Mouse (Mus musculus) heart, postnatal 25 days (tissue): ENCODE data around the gene Gm20388. TPM values are rescaled to one million over a fixed set of nuclear protein-coding genes. Genes with fewer than 3 reads are reported as not detected.
"Not testable (repeated sequence)": the region's sequence is repeated elsewhere in the genome, so short reads cannot be mapped to it uniquely, and the experiment has no call there.

ENCODE experiments used
- DNase-seq: peaks from one replicate; pipeline ENCODE4 v3.0.0; 2022; ENCODE audit warnings: low spot score
- intact Hi-C: fragments of 180-260 bp; cut with DNase I; formaldehyde crosslinking; loops from one replicate; pipeline ENCODE4 v1.15.1; 2025
- total RNA-seq, 2 experiments: library from RNA; stranded (reverse); gene quantifications; 2 replicates each; pipeline ENCODE4 v1.2.3; 2021

The Gm20388 gene
- total RNA-seq, 2 experiments from 2014 or later: 2.7 TPM; not detected in 1

- intact Hi-C loops: no loop called here
- DNase-seq: no peak
Measured at GRCm38 (mm10) chr8:123248596-123248995, 3338.0 kb downstream of the Gm20388 start.

GRCm38 (mm10) chr8:123250940-123251339 is 3340.3 kb downstream of the Gm20388 start:
- DNase-seq: no peak
- intact Hi-C loops: loop anchor here (5.0 kb wide), 1 partner anchor 39 kb away; the partner anchor contains the start of genes Chmp1a and Spata33

- DNase-seq: no peak
- intact Hi-C loops: loop anchor here (5.0 kb wide), 1 partner anchor 41 kb away; the partner anchor contains the start of genes Chmp1a and Spata33
Measured at GRCm38 (mm10) chr8:123252925-123253324, 3342.3 kb downstream of the Gm20388 start.

GRCm38 (mm10) chr8:123253451-123254098 is 3342.9 kb downstream of the Gm20388 start:
- intact Hi-C loops: loop anchor here (5.0 kb wide), 1 partner anchor 41 kb away; the partner anchor contains the start of genes Chmp1a and Spata33
- DNase-seq: no peak

GRCm38 (mm10) chr8:123254099-123254885 is 3343.7 kb downstream of the Gm20388 start, which contains the start of the genes Zfp276 and Vps9d1:
Zfp276 (plus strand) TSS chr8:123254195.
Vps9d1 (minus strand) TSS chr8:123254348.
- peak; percentile 70 for DNase-seq
- intact Hi-C loops: loop anchor here (5.0 kb wide), 1 partner anchor 42 kb away; the partner anchor contains the start of genes Chmp1a and Spata33

GRCm38 (mm10) chr8:123255170-123255569 is 3344.5 kb downstream of the Gm20388 start:
- no peak for DNase-seq
- intact Hi-C loops: no loop called here

- DNase-seq: no peak
- intact Hi-C loops: no loop called here
Measured at GRCm38 (mm10) chr8:123257114-123257513, 3346.5 kb downstream of the Gm20388 start.

GRCm38 (mm10) chr8:123257593-123257992 is 3347.0 kb downstream of the Gm20388 start:
- intact Hi-C loops: not testable (repeated sequence)

GRCm38 (mm10) chr8:123267926-123268656 is 3357.4 kb downstream of the Gm20388 start:
- DNase-seq: no peak
- intact Hi-C loops: no loop called here

More at GRCm38 (mm10) chr8:123257593-123257992, 3347.0 kb downstream of the Gm20388 start:
- not testable (repeated sequence) for DNase-seq

GRCm38 (mm10) chr8:123271147-123271546 is 3360.5 kb downstream of the Gm20388 start:
- intact Hi-C loops: no loop called here
- DNase-seq: no peak

- DNase-seq: no peak
- intact Hi-C loops: no loop called here
Measured at GRCm38 (mm10) chr8:123271901-123272300, 3361.3 kb downstream of the Gm20388 start.

GRCm38 (mm10) chr8:123274447-123274846 is 3363.8 kb downstream of the Gm20388 start:
- intact Hi-C loops: no loop called here
- no peak for DNase-seq

- intact Hi-C loops: no loop called here
Measured at GRCm38 (mm10) chr8:123275096-123275495, 3364.5 kb downstream of the Gm20388 start.

GRCm38 (mm10) chr8:123278445-123278844 is 3367.8 kb downstream of the Gm20388 start:
- DNase-seq: no peak
- intact Hi-C loops: no loop called here

More at GRCm38 (mm10) chr8:123275096-123275495, 3364.5 kb downstream of the Gm20388 start:
- no peak for DNase-seq

- DNase-seq: no peak
- intact Hi-C loops: no loop called here
Measured at GRCm38 (mm10) chr8:123279828-123280227, 3369.2 kb downstream of the Gm20388 start.

GRCm38 (mm10) chr8:123280302-123281094 is 3369.9 kb downstream of the Gm20388 start:
- DNase-seq: no peak
- intact Hi-C loops: no loop called here

GRCm38 (mm10) chr8:123282994-123283393 is 3372.4 kb downstream of the Gm20388 start:
- DNase-seq, intact Hi-C loops: not testable (repeated sequence)

- intact Hi-C loops: no loop called here
- DNase-seq: no peak
Measured at GRCm38 (mm10) chr8:123283991-123284390, 3373.3 kb downstream of the Gm20388 start.

- no peak for DNase-seq
- intact Hi-C loops: no loop called here
Measured at GRCm38 (mm10) chr8:123284493-123284892, 3373.9 kb downstream of the Gm20388 start.
